Mouse (Mus musculus): ENCODE measurements at regions not wholly inside any gene's neighbourhood (a gene's known extent, or its start where the extent isn't known, plus 50 kb on each side); places are given as distances from the start of the nearest gene placed in this dataset.
A peak's percentile ranks its signal among the peaks of the same experiment; 100 is the strongest.

GRCm38 (mm10) chr3:149845826-149846486, 855.6 kb upstream of the Adgrl2 start:
- H3K4me1 ChIP-seq (replicated peaks) = peaks cover 7% of the 10 kb centered on the region
- no peaks in the 10 kb centered on the region for H3K36me3 ChIP-seq
- H3K27ac ChIP-seq = no peak overlapping the region
- ATAC-seq = no peak
- no peaks in the 10 kb centered on the region for H3K27me3 ChIP-seq (replicated peaks)
- H3K9ac ChIP-seq = no peak overlapping the region
- no peak overlapping the region for H3K4me2 ChIP-seq (replicated peaks)
- H3K4me3 ChIP-seq (replicated peaks) = no peak overlapping the region
- H3K9me3 ChIP-seq = no peaks in the 10 kb centered on the region
- 48% methylated on average over 3 of the region's 3 CpGs for WGBS

GRCm38 (mm10) chr3:149845083-149845825, 854.9 kb upstream of the Adgrl2 start:
- Histone ChIP-seq H3K9ac (no peak overlapping the region), H3K4me3 (replicated peaks) (no peak overlapping the region; the same call in 1 of the 2 replicates), H3K27me3 (replicated peaks) (no peaks in the 10 kb centered on the region), H3K27ac (no peak overlapping the region), H3K4me1 (replicated peaks) (peaks cover 7% of the 10 kb centered on the region), H3K36me3 (no peaks in the 10 kb centered on the region), H3K9me3 (no peaks in the 10 kb centered on the region), H3K4me2 (replicated peaks) (peak overlapping the region; percentile 47)
- 14% methylated on average over 18 of the region's 18 CpGs for WGBS
- ATAC-seq = 0 out of 2 replicates have a peak, but pooled peaks have one; percentile 31

- no peak for ATAC-seq
Observed at GRCm38 (mm10) chr3:149837921-149838320, 847.6 kb upstream of the Adgrl2 start.

GRCm38 (mm10) chr3:149836467-149837233, 846.3 kb upstream of the Adgrl2 start:
- Histone ChIP-seq H3K4me1 (replicated peaks) (no peaks in the 10 kb centered on the region), H3K9ac (no peak overlapping the region), H3K27me3 (replicated peaks) (no peaks in the 10 kb centered on the region), H3K27ac (no peak overlapping the region), H3K9me3 (no peaks in the 10 kb centered on the region), H3K4me2 (replicated peaks) (no peak overlapping the region), H3K4me3 (replicated peaks) (no peak overlapping the region), H3K36me3 (no peaks in the 10 kb centered on the region)
- no peak for ATAC-seq
- WGBS = 63% methylated on average over 11 of the region's 11 CpGs

More at GRCm38 (mm10) chr3:149837921-149838320, 847.6 kb upstream of the Adgrl2 start:
- H3K27ac ChIP-seq = no peak overlapping the region
- H3K9me3 ChIP-seq = no peaks in the 10 kb centered on the region
- H3K9ac ChIP-seq = no peak overlapping the region
- no peak overlapping the region for H3K4me2 ChIP-seq (replicated peaks)
- H3K36me3 ChIP-seq = no peaks in the 10 kb centered on the region
- H3K4me1 ChIP-seq (replicated peaks) = no peaks in the 10 kb centered on the region
- H3K4me3 ChIP-seq (replicated peaks) = no peak overlapping the region
- H3K27me3 ChIP-seq (replicated peaks) = no peaks in the 10 kb centered on the region

DNA sequence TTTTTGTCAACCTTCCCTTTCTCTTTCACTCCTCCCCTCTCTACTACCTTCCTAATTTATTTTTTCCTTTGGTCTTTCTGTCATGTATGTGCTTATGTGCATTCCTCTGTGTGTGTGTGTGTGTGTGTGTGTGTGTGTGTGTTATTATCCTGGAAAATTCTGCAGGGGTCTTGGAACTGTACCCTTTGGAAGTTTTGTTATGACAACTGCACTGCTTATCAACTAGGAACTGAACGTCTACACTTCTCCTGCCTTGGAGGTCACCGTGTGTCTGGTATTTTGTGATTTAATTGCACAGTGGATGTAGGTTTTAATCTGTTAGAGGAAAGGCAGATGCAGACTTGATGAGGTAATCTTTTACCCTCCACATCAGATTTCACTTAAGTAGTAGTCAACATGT, 836.8 kb upstream of the Adgrl2 start:
- ATAC-seq = no peak
- H3K4me1 ChIP-seq (replicated peaks) = no peaks in the 10 kb centered on the region
- H3K9ac ChIP-seq = no peak overlapping the region
- 15% methylated on average over 2 of the region's 2 CpGs for WGBS
- H3K27ac ChIP-seq = no peak overlapping the region
- no peaks in the 10 kb centered on the region for H3K36me3 ChIP-seq
- no peaks in the 10 kb centered on the region for H3K9me3 ChIP-seq
- H3K4me2 ChIP-seq (replicated peaks) = no peak overlapping the region
- no peak overlapping the region for H3K4me3 ChIP-seq (replicated peaks)
- no peaks in the 10 kb centered on the region for H3K27me3 ChIP-seq (replicated peaks)

GRCm38 (mm10) chr3:149826757-149827156, 836.4 kb upstream of the Adgrl2 start:
- no peak overlapping the region for H3K27ac ChIP-seq
- H3K36me3 ChIP-seq = no peaks in the 10 kb centered on the region
- no peak overlapping the region for H3K4me2 ChIP-seq (replicated peaks)
- H3K9me3 ChIP-seq = no peaks in the 10 kb centered on the region
- ATAC-seq = no peak
- no peak overlapping the region for H3K9ac ChIP-seq
- H3K27me3 ChIP-seq (replicated peaks) = no peaks in the 10 kb centered on the region
- WGBS = 40% methylated on average over 9 of the region's 9 CpGs
- H3K4me1 ChIP-seq (replicated peaks) = no peaks in the 10 kb centered on the region
- H3K4me3 ChIP-seq (replicated peaks) = no peak overlapping the region

- WGBS = 90% methylated on average over 3 of the region's 3 CpGs
- Histone ChIP-seq H3K27ac (no peak overlapping the region), H3K4me1 (replicated peaks) (no peaks in the 10 kb centered on the region), H3K9me3 (no peaks in the 10 kb centered on the region), H3K4me3 (replicated peaks) (no peak overlapping the region), H3K9ac (no peak overlapping the region), H3K4me2 (replicated peaks) (no peak overlapping the region), H3K36me3 (no peaks in the 10 kb centered on the region), H3K27me3 (replicated peaks) (no peaks in the 10 kb centered on the region)
- no peak for ATAC-seq
Observed at GRCm38 (mm10) chr3:149820670-149821069, 830.3 kb upstream of the Adgrl2 start.

DNA sequence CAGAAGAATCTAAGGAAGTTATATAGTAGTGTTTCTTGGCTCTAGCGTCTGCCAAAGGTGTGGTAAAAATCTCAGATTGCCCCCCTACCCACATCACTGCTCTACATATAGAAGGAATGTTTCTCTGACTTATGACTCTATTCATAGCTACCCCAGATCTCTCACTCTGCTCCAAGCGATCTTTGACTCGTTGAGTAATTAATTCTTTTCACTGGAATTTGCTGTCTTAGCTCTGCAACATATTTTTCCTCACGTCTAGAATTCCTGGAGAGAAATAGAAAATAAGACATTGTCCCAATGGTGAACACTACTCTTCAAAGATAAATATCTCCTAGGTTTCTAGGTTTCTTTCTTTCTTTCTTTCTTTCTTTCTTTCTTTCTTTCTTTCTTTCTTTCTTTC, 829.5 kb upstream of the Adgrl2 start:
- Histone ChIP-seq H3K27me3 (replicated peaks) (no peaks in the 10 kb centered on the region), H3K4me1 (replicated peaks) (no peaks in the 10 kb centered on the region), H3K36me3 (no peaks in the 10 kb centered on the region), H3K27ac (no peak overlapping the region), H3K9ac (no peak overlapping the region), H3K9me3 (no peaks in the 10 kb centered on the region), H3K4me3 (replicated peaks) (no peak overlapping the region), H3K4me2 (replicated peaks) (no peak overlapping the region)
- WGBS = 66% methylated on average over 4 of the region's 4 CpGs
- no peak for ATAC-seq

- H3K4me1 ChIP-seq (replicated peaks) = no peaks in the 10 kb centered on the region
- no peak overlapping the region for H3K9ac ChIP-seq
- H3K9me3 ChIP-seq = no peaks in the 10 kb centered on the region
- no peaks in the 10 kb centered on the region for H3K27me3 ChIP-seq (replicated peaks)
- no peak overlapping the region for H3K4me2 ChIP-seq (replicated peaks)
- no peak overlapping the region for H3K4me3 ChIP-seq (replicated peaks)
- H3K36me3 ChIP-seq = no peaks in the 10 kb centered on the region
- 46% methylated on average over 2 of the region's 2 CpGs for WGBS
- ATAC-seq = no peak
- no peak overlapping the region for H3K27ac ChIP-seq
Observed at GRCm38 (mm10) chr3:149819081-149819480, 828.7 kb upstream of the Adgrl2 start.

GRCm38 (mm10) chr3:149811036-149811435, 820.7 kb upstream of the Adgrl2 start:
- no peak for ATAC-seq
- 51% methylated on average over 2 of the region's 2 CpGs for WGBS
- no peaks in the 10 kb centered on the region for H3K36me3 ChIP-seq

DNA sequence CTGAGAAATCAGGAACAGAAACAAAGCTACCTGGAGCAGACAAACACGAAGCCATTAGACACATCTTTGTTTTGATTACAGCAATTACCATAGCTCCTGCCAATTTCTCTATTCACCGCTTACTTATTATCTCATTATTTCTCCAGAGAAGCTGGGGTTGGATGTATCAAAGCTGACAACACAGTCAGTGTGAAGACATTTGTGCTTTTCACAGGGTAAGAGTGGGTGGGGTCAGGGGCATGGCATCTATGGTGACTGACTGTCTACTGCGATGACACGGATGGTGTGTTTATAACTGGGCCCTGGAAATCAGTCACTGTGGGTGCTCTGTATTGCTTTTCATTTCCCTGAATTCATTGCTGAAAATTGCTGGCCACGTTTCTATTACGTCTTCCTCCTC, 815.0 kb upstream of the Adgrl2 start:
- H3K9ac ChIP-seq = no peak overlapping the region
- ATAC-seq = no peak
- no peak overlapping the region for H3K4me3 ChIP-seq (replicated peaks)
- WGBS = 58% methylated on average over 6 of the region's 6 CpGs
- H3K4me2 ChIP-seq (replicated peaks) = no peak overlapping the region
- no peak overlapping the region for H3K27ac ChIP-seq
- no peaks in the 10 kb centered on the region for H3K9me3 ChIP-seq
- no peaks in the 10 kb centered on the region for H3K27me3 ChIP-seq (replicated peaks)
- H3K4me1 ChIP-seq (replicated peaks) = no peaks in the 10 kb centered on the region
- H3K36me3 ChIP-seq = no peaks in the 10 kb centered on the region

More at GRCm38 (mm10) chr3:149811036-149811435, 820.7 kb upstream of the Adgrl2 start:
- H3K4me1 ChIP-seq (replicated peaks) = no peaks in the 10 kb centered on the region
- H3K4me2 ChIP-seq (replicated peaks) = no peak overlapping the region
- no peak overlapping the region for H3K27ac ChIP-seq
- H3K27me3 ChIP-seq (replicated peaks) = no peaks in the 10 kb centered on the region
- H3K9ac ChIP-seq = no peak overlapping the region
- no peaks in the 10 kb centered on the region for H3K9me3 ChIP-seq
- H3K4me3 ChIP-seq (replicated peaks) = no peak overlapping the region

DNA sequence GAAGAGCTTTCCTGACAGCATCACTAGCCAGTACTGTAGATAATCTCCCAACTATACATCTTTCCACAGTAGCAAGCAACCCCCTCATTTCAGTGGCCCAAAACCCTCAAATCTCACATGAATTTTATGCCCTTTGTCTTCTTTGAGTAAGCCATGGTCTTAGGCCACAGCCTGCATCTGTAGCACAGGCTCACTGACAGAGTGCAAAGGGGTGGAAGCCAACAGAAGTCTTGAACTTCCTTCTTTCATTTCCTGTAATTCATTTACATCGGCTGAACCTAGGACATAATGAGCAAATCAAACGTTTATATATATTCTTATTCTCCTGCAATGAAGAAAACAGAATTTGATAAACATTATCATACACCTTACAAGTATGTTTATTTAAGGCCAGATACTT, 805.8 kb upstream of the Adgrl2 start:
- Histone ChIP-seq H3K4me2 (replicated peaks) (no peak overlapping the region), H3K36me3 (no peaks in the 10 kb centered on the region), H3K4me3 (replicated peaks) (no peak overlapping the region), H3K27me3 (replicated peaks) (no peaks in the 10 kb centered on the region), H3K4me1 (replicated peaks) (no peaks in the 10 kb centered on the region), H3K9me3 (no peaks in the 10 kb centered on the region), H3K27ac (no peak overlapping the region), H3K9ac (no peak overlapping the region)
- 73% methylated on average over 2 of the region's 2 CpGs for WGBS
- no peak for ATAC-seq

All from intestine, embryonic 15.5 days (tissue).